Mouse (Mus musculus) cerebellum, postnatal 10 days (tissue): ENCODE data around the gene Ncapd3.

Experiments
- DNase-seq, 2 experiments: peaks; one replicate each; pipeline ENCODE4 v3.0.0; 2021; ENCODE audit warnings: mixed read lengths in 2 of 2

Gene Ncapd3

DNA sequence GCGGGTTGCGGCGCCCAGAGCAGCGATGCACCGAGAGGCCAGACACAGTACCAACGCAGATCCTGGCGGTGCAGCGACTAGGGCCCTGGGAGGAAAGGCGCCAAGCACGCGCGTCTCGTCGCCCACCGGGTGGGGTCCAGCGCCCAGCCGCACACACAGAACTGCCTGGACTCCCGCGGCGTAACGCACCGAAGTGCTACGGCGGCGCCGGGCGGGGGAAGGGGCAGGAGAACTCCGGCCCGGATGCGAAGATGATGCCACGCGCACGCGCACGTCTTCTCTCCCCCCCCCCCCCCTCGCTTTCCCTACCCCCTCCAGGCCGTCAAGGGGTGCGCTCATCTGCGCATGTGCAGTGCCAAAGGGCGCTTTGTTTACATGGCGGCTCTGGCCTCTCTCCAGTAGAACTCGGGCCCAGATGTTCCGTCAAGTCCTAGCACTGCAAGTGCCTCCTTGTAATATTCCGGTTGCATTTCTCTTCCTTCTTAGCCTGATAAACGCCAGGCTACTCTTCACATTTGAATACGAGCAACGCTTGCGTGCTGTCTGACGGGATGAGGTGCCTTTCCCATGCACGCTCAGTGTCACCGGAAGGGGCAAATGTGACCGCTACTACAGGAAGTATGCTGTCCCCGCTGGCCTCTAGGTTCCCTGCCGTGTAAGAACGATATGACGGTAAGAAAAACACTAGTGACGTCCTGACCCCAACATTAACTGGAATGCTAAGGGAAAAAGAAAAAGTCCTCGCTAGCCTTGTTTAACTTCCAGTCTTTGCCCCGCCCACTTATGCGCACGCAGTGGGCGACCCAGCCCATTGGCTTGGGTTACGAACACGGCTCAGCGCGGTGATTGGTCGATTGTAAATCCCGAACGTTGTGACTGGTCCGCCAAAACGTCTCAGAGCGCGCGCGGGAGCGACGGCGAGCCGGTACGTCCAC lies at the start of gene Ncapd3, which contains the start of gene Vps26b:
Ncapd3 (plus strand) TSS at position 348 of the 935 bp plus-strand sequence.
Vps26b (minus strand) TSS at position 238 of the 935 bp plus-strand sequence.
- DNase-seq, result peak; percentile 98

DNA sequence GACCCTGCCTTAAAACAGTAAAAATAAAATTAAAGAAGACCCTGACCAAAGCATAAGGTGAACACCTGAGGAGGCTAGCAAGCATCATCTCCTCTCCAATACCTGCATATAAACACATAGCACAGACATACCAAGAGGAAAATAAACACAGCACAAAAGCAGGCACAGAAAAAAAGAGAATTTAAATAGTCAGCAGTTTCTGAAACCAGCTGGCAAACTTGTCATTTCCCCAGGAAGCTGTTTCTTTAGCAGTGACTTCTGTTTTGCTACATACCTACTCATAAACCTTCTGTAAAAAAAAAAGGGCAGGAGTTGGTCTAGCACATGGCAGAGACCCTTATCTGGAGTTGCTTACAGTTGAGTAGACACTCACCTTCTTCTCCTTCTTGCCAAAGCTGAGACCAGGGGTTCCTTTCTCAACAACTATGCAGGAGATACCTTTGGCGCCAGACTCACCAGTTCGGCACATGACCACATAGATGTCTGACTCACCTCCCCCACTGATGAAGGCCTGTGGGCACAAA lies 44.8 kb upstream of the Ncapd3 start:
- no peak for DNase-seq

DNA sequence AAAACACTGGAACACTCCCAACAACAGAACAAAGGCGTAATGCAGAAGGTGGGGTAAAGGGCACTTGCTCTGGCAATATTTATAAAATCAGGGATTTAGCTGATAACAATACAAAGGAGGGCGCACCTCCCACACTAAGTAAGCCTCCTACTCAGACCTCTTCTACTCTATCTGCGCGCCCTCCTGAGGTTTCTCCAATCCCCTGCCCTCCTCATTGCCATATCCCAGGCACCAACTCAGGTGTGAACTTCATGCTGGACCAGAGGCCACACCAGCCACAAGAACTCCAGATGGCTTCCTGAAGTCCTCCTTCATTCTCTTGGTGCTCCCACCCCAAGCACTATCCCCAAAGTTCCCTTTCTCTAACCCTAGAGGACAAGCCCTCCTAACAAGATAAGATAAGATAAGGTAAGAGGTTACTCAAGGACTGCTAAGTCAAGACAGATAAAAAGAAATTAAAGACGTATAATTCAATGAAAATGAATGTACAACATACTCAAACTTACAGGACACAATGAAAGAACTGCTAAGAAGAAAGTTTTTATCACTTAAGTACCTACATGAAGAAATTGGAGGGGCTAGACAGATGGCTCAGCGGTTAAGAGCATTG lies 44.2 kb upstream of the Ncapd3 start:
- DNase-seq, result no peak

GRCm38 (mm10) chr9:26990181-26990580 lies 39.8 kb upstream of the Ncapd3 start:
- no peak for DNase-seq

DNA sequence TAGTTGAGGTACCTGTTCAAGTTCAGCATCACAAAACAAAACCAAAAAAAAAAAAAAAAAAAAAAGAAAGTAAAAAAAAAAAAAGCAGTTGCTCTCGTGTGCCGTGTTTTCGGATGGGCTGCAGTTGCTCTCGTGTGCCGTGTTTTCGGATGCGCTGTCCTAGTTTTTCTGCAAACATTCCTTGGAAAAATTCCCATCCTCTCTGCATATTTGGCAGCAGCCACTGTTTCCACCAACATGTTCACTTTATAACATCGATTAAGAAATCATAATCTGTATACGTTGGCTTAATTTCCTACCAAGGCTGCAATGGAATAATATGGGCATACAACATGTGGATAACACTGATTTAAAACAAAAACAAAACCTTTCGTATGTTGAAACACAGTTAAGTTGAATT lies 36.9 kb upstream of the Ncapd3 start:
- DNase-seq, result no peak

GRCm38 (mm10) chr9:26993900-26994299 lies 36.1 kb upstream of the Ncapd3 start:
- no peak for DNase-seq

DNA sequence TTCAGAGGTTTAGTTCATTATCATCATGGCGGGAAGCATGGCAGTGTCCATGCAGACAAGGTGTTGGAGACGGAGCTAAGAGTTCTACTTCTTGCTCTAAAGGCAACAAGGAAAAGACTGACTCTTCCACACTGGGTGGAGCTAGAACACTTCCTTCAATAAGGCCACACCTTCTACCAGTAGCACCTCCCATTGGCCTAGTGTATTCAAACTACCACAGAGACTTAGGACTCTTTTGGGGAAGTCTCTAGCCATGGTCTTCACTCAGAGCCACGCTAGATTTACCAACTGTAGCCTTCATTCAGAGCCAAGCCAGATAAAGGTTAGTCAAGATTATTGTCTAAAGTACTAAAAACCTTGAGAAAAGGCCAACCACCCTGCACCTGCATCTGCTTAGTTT lies 32.9 kb upstream of the Ncapd3 start:
- no peak for DNase-seq

GRCm38 (mm10) chr9:26997501-26997900 lies 32.5 kb upstream of the Ncapd3 start:
- no peak for DNase-seq

DNA sequence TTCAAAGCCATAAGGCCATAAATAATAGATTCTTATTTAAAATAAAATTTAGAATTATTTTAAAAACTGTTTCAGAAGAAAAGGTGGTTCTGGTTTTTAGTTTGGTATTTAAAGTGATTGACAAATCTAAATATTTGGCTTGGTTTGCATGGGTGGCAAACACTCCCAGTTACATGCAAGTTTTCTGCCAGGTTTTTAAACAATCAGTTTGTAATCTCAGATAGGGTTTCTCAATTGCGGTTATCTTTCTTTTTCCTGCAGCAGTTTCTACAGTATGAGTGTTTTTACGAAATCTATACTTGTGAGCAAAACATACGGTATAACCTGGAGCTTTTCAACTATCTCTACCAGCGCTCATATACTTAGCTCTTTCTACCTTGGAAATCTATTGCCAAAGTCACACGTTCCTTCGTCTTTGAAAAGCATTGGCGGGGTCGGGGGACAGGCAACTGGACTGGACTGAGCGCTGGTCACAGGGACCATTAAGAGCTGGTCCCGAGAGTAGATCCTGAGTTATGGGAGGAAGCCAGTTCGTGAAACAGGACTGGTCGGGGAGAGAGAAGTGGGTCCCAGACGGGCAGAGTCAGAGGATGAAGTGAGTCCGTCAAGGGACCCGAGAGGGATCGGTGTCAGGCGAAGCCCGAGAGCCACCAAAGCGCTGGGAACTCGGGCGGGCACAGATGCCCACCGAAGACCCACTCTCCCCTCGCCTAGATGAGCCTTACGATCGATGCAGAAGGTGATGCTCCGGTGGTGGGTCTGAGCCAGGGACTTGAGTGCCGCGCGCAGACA lies 31.1 kb upstream of the Ncapd3 start:
- no peak for DNase-seq

GRCm38 (mm10) chr9:26999461-27000395 lies 30.2 kb upstream of the Ncapd3 start, which contains the start of the genes Acad8 and Thyn1:
Acad8 (minus strand) TSS chr9:26999566.
Thyn1 (plus strand) TSS chr9:26999710.
- DNase-seq, result peak; percentile 99

DNA sequence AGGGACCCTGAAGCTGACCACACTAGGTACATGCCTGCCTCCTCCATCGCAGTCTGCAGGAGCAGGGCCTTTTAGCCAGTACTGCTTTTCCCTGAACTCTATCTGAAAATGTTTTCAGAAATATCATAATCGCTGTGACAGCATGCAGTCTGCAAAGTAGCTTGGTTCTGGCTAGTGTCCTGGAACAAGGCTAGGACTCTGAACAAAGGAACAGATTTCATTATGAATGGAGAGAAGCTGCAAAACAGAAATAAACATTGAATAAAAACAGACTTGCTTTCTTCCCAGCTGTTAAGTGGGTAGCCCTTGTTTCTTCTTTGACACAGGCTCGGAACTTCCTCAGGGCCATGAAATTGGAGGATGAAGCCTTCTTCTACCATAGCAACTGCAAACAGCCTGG lies 24.7 kb upstream of the Ncapd3 start:
- no peak for DNase-seq

DNA sequence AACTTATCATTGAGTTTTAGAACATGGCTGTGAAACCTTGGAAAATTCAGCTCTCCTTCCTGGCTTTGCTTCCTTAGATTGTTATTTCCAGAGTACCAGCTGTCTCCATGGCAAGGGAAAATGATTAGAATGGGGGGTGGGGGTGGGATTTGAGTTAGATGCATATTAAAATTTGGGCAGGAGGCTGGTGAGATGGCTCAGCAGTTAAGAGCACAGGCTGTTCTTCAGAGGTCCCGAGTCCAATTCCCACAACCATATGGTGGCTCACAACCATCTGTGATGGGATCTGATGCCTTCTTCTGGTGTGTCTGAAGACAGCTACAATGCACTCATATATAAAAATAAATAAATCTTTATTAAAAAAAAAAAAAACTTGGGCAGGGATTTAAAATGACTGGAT lies 24.0 kb upstream of the Ncapd3 start:
- peak in 1 of 2 experiments; percentile 51 for DNase-seq

DNA sequence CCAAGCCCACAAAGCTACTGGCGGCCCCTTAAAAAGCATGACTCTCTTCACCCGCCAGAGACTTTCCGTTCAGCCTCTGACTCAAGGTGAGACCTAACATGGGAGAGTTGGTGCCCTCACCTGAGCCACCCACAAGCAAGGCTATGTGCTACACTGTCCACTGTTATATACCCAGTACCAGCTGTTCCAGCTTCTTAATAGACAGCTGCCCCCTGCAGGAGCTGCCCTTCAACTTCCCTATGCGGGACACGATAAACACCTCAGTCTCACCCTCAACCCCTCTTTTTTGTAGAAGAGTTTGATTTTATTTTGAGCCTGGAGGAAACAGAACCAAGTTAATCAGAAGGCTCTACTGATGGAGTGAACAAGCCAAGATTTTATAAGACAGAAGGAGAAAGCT lies 23.1 kb upstream of the Ncapd3 start:
- no peak for DNase-seq

- no peak for DNase-seq
These were observed 20.7 kb upstream of the Ncapd3 start for GRCm38 (mm10) chr9:27009231-27009630.

GRCm38 (mm10) chr9:27011572-27011971 lies 18.4 kb upstream of the Ncapd3 start:
- DNase-seq, result no peak

DNA sequence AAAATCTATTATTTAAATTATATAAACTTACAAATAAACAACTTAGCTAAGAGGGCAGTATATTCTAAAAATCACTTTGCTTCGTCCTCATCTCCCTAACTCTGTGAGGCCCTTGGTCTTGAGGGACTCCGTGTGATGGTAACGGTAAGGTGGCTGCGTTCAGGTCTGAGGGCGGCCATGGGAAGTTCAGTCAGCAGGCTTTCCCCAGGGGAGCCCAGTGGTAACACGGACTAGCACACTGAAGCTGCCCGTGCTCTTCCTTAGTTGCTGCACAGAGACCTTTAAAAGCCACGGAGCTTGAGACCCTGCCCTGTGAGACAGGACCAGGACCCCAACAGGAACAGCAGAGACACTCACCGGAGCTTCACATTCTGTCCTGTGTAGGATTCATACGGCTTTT lies 11.0 kb upstream of the Ncapd3 start:
- no peak for DNase-seq

DNA sequence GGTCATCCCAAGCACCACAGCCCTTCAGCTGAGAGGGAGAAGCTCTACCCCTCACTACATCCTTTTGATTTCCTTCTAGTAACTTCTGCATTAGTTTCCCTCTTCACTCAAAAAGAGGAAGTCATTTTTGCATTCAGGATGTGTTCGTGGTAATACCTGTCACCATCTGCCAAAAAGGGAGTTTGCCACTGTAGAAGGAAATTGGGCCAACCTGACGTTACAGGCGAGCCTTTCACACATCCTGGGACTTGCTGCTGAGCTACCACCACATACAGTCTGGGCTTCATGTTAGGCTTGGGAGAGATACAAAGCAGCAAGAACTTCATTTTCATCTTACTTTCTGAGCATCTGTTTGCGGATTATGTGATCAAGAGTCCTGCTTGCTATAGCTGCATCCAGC lies 6.3 kb upstream of the Ncapd3 start:
- no peak for DNase-seq

DNA sequence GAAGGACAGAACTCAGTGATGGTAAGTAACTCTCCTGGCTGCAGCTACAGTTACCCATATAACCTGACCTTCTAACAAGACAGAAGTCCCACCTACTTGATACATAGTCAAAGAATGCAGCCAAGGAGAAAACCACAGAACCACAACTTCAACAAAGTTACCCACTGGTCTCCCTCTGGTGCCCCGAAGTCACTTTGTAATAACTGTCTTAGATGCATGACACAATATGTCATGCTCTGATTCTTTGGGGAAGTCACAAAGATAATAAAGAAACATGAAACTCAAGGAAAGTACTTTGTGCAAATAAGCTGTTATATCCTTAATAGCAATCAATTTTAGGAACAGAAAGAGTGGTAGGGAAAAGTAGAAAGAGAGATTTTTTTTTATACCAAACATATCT lies 3.3 kb upstream of the Ncapd3 start:
- DNase-seq, result no peak

GRCm38 (mm10) chr9:27029022-27029827 lies 750 bp upstream of the Ncapd3 start:
- peak; percentile 70 to 75 for DNase-seq

DNA sequence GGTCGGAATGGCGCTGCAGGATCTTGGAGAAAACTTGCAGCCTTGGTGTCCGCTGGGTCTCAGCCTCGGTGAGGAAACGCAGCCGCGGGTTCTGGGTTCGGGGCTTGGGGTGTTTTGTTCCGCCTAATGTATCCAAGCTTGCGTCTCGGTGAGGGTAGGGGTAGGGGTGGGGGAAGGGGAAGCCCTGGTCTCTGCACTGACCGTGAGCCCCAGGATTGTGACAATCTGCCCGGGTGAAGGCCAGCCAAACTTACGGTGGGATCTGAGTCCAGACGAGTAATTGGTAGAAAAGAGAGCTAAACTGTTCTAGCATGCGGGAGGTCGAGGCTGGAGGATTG lies 757 bp downstream of the Ncapd3 start:
- no peak for DNase-seq

DNA sequence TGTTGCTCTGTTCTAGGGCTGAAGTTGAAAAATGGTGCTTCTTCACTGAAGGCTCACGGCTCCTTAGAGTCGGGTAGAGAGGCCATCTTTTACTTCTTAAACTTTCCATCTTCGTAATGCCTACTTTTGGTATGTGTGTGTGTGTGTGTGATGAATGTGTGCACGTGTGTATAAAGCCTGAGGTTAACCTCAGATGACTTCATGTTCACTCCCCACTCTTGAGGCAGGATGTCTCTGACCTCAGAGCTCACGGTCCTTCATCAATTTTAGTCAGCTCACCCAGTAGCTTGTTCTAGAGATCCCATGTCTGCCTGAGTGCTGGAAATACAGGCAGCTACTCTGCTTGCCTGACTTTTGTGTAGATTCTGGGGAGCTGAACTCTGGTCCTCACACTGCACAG lies 13.9 kb downstream of the Ncapd3 start:
- DNase-seq, result no peak
